Mouse (Mus musculus): ENCODE data around the gene Gm13084. TPM values are rescaled to one million over a fixed set of nuclear protein-coding genes. Genes with fewer than 3 reads are reported as not detected.
"Not testable (repeated sequence)": the region's sequence is repeated elsewhere in the genome, so short reads cannot be mapped to it uniquely, and the experiment has no call there.

The Gm13084 gene
- polyA plus RNA-seq (2014; fragmentation: Nextera tagmentation; extraction: Ambion mirVana) = not detected in 2 replicates

DNA sequence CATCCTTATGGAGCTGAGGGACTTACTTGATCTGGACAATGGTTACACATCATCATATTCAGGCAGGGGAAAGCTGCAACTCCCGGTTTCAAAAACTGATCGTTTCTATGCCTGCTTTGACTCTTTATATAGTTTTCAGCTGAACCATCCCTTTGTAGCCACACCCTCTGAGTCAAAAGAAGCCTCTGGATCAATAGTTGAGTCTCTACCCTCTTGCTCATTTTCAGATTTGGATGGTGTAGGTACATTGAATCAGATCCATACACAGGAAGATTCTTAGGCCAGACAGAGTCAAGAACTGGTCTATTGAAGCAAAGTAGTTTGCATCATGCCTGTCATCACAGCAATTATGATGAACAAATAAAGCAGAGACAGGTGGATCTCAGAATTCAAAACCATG lies at the start of gene Gm13084:
Gene Gm13084 (minus strand): TSS at position 101 of the 400 bp plus-strand sequence.
- no peak within 1 kb of the TSS for H3K4me2 ChIP-seq (ENCODE audit: low read depth, severe bottlenecking)
- H3K9ac ChIP-seq (ENCODE audit: low read length) = no peak within 1 kb of the TSS
- H3K4me3 ChIP-seq (ENCODE audit: low read depth, low read length) = no peak within 1 kb of the TSS
- H3K9me3 ChIP-seq (ENCODE audit: control insufficient read depth, low read length) = no peaks in the 10 kb centered on the region
- DNase-seq (ENCODE audit: low spot score) (no peak), ATAC-seq (ENCODE audit: insufficient number of reproducible peaks, low FRiP score, low TSS enrichment, low read depth) (no peak)
- H3K4me1 ChIP-seq (ENCODE audit: control insufficient read depth, insufficient read depth, low read length) = no peaks in the 10 kb centered on the region
- H3K27me3 ChIP-seq (ENCODE audit: control insufficient read depth, insufficient read depth, low read length) = no peaks in the 10 kb centered on the region
- H3K27ac ChIP-seq (replicated peaks; ENCODE audit: low read depth, low read length) = no peak within 1 kb of the TSS
- 91% methylated on average over 2 of the region's 2 CpGs for WGBS
- no peaks in the 10 kb centered on the region for H3K36me3 ChIP-seq (ENCODE audit: control insufficient read depth, insufficient read depth, low read length)

DNA sequence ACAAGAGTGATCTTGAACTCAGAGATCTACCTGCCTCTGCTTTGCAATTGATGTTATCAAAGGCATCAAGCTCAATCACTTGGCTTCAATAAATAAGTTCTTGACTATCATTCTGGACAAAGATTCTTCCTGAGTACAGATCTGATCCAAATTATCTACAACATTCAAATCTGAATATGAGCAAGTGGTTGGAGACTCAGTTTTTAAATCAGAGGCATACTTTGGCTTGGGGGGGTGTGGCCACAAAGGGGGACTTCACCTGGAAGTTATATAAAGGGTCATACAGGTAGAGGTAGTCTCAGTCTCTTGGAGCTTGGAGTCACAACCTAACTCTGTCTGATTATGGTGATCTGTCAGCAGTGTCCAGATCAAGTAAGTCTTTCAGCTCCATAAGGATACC lies 30.3 kb upstream of the Gm13084 start, which contains the start of gene Gm13103:
Gene Gm13103 (plus strand): TSS at position 301 of the 400 bp plus-strand sequence.
- H3K27me3 ChIP-seq (ENCODE audit: control insufficient read depth, insufficient read depth, low read length); H3K9ac ChIP-seq (ENCODE audit: low read length); H3K36me3 ChIP-seq (ENCODE audit: control insufficient read depth, insufficient read depth, low read length); DNase-seq (ENCODE audit: low spot score); H3K27ac ChIP-seq (replicated peaks; ENCODE audit: low read depth, low read length); H3K4me1 ChIP-seq (ENCODE audit: control insufficient read depth, insufficient read depth, low read length); ATAC-seq (ENCODE audit: insufficient number of reproducible peaks, low FRiP score, low TSS enrichment, low read depth); H3K9me3 ChIP-seq (ENCODE audit: control insufficient read depth, low read length); H3K4me3 ChIP-seq (ENCODE audit: low read depth, low read length); H3K4me2 ChIP-seq (ENCODE audit: low read depth, severe bottlenecking): not testable (repeated sequence)

DNA sequence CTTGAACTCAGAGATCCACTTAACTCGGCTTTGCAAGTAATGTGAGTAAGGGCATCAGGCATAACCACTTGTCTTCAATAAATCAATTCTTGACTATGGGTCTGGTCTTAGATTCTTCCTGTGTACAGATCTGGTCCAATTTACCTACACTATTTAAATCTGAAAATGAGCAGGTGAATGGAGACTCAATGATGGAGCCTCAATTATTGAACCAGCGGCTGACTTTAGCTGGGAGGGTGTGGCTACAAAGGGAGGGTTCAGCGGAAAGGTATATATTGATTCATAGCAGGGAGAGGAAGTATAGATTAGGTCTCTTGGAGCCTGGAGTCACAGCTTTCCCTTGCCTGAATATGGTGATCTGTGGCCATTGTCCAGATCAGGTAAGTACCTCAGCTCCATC lies 26.8 kb downstream of the Gm13084 start, which contains the start of gene Gm13023:
Gene Gm13023 (plus strand): TSS at position 301 of the 400 bp plus-strand sequence.
- DNase-seq (ENCODE audit: low spot score); H3K27ac ChIP-seq (replicated peaks; ENCODE audit: low read depth, low read length); H3K27me3 ChIP-seq (ENCODE audit: control insufficient read depth, insufficient read depth, low read length); ATAC-seq (ENCODE audit: insufficient number of reproducible peaks, low FRiP score, low TSS enrichment, low read depth); H3K4me3 ChIP-seq (ENCODE audit: low read depth, low read length); H3K4me1 ChIP-seq (ENCODE audit: control insufficient read depth, insufficient read depth, low read length); H3K36me3 ChIP-seq (ENCODE audit: control insufficient read depth, insufficient read depth, low read length); H3K9ac ChIP-seq (ENCODE audit: low read length); H3K4me2 ChIP-seq (ENCODE audit: low read depth, severe bottlenecking); H3K9me3 ChIP-seq (ENCODE audit: control insufficient read depth, low read length): not testable (repeated sequence)
- 88% methylated on average over 3 of the region's 3 CpGs for WGBS

Other genes starting within 250 kb of the Gm13084 start
- gene Gm13083, start 201.1 kb downstream of the Gm13084 start, polyA plus RNA-seq (2014; fragmentation: Nextera tagmentation; extraction: Ambion mirVana) = not detected in 2 replicates
- gene Gm13088, start 158.8 kb downstream of the Gm13084 start, polyA plus RNA-seq (2014; fragmentation: Nextera tagmentation; extraction: Ambion mirVana) = not detected in 2 replicates
- gene Gm13089, start 113.4 kb downstream of the Gm13084 start, polyA plus RNA-seq (2014; fragmentation: Nextera tagmentation; extraction: Ambion mirVana) = not detected in 2 replicates
- not detected in 2 replicates for gene Gm13078, start 96.6 kb downstream of the Gm13084 start, polyA plus RNA-seq (2014; fragmentation: Nextera tagmentation; extraction: Ambion mirVana)
- not detected in 2 replicates for gene Gm13023, start 26.7 kb downstream of the Gm13084 start, polyA plus RNA-seq (2014; fragmentation: Nextera tagmentation; extraction: Ambion mirVana)
- not detected in 2 replicates for gene Gm13103, start 30.4 kb upstream of the Gm13084 start, polyA plus RNA-seq (2014; fragmentation: Nextera tagmentation; extraction: Ambion mirVana)
- not detected in 2 replicates for gene Pramef6, start 84.3 kb upstream of the Gm13084 start, polyA plus RNA-seq (2014; fragmentation: Nextera tagmentation; extraction: Ambion mirVana)
- gene Pramef25, start 134.9 kb upstream of the Gm13084 start, polyA plus RNA-seq (2014; fragmentation: Nextera tagmentation; extraction: Ambion mirVana) = not detected in 2 replicates
- not detected in 2 replicates for gene Gm13101, start 150.9 kb upstream of the Gm13084 start, polyA plus RNA-seq (2014; fragmentation: Nextera tagmentation; extraction: Ambion mirVana)
- not detected in 2 replicates for gene Pramef17, start 178.3 kb upstream of the Gm13084 start, polyA plus RNA-seq (2014; fragmentation: Nextera tagmentation; extraction: Ambion mirVana)
- gene Pramel4, start 243.0 kb upstream of the Gm13084 start, polyA plus RNA-seq (2014; fragmentation: Nextera tagmentation; extraction: Ambion mirVana) = not detected in 2 replicates

Measured in limb, embryonic 11.5 days (tissue).